Mouse (Mus musculus) kidney, adult 2 months (tissue): ENCODE measurements around the gene Lonrf3.

Source experiments
- CTCF ChIP-seq: fragments of 200-500 bp; conservative IDR thresholded peaks from 2 replicates; pipeline ENCODE4 v1.5.1; 2011; ENCODE audit warnings: low read depth, mild to moderate bottlenecking, control low read depth, low read length, moderate library complexity, mixed read lengths; ENCODE audit not compliant: insufficient read depth, insufficient read length
- POLR2A ChIP-seq: fragments of 200-500 bp; IDR thresholded peaks from one replicate; pipeline ENCODE4 v1.6.1; 2011; ENCODE audit warnings: low read depth, low read length, control low read depth

- TF ChIP-seq POLR2A = no peak
- TF ChIP-seq CTCF = no peak
Observed at GRCm38 (mm10) chrX:36278750-36279149, 49.4 kb upstream of the Lonrf3 start.
